Mouse (Mus musculus) G1E (cell line): ENCODE measurements around the gene Ergic3.

Experiments used
- CTCF ChIP-seq: IDR thresholded peaks from 2 replicates; pipeline ENCODE4 v1.5.1; 2012; ENCODE audit warnings: low read depth, low read length, inconsistent platforms, mixed read lengths
- GATA1 ChIP-seq: IDR thresholded peaks from 2 replicates; pipeline ENCODE4 v1.6.1; 2012; ENCODE audit warnings: borderline replicate concordance, low read length, inconsistent platforms, mixed read lengths
- GATA2 ChIP-seq: IDR thresholded peaks from 2 replicates; pipeline ENCODE4 v1.6.1; 2012; ENCODE audit warnings: low read depth, low read length, inconsistent platforms, borderline replicate concordance
- POLR2AphosphoS5 ChIP-seq: IDR thresholded peaks from 2 replicates; pipeline ENCODE4 v1.6.1; 2012; ENCODE audit warnings: low read depth, low read length, inconsistent platforms; ENCODE audit not compliant: insufficient replicate concordance
- TAL1 ChIP-seq: conservative IDR thresholded peaks from 2 replicates; pipeline ENCODE4 v1.6.1; 2012; ENCODE audit warnings: low read depth, low read length, inconsistent platforms, mixed read lengths

GRCm38 (mm10) chr2:155991151-155991550 is 16.7 kb upstream of the Ergic3 start:
- TF ChIP-seq CTCF (no peak), GATA1 (no peak), GATA2 (no peak), POLR2AphosphoS5 (no peak), TAL1 (no peak)
